In the genomic region with DNA sequence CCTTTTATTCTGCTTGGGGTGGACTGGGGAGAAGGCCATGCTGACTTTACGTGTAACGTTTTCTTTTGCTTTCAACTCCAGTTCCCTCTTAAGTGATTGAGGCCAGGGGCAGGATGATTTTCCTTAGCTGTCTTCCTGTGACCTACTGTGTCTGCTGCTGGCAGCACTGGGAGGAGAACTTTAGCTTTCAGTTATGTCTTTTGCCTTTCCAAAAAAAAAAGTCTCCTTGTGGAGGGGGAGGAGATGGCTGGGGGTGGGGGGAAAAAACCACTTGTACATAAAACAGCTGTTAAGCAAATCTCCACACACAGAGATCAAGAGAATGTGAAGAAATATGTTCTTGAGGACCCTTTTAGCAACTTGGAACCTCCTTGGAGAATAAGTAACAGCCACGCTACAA, we compare ENCODE assay signal across 15 mouse cellular contexts.
A peak's percentile ranks its signal among the peaks of the same experiment; 100 is the strongest.
DNase-seq lines count a peak whose midpoint lies in the region; ATAC-seq and TF ChIP-seq lines count a peak whose summit lies in the region.
"Had no signal": no experiment of that assay in that cellular context is flagged by ENCODE, and none has a peak within 500 bp of the region (broad histone marks: within the 10 kb centered on the region; RNA-seq: fewer than 3 reads in every experiment).

No protein-coding gene starts in this region.

- no peak overlapping the region for H3K4me3 ChIP-seq in heart, embryonic 16.5 days (ENCODE audit: low read length)
- H3K4me3 ChIP-seq in heart, embryonic 11.5 days (ENCODE audit: low read depth, low read length): no peak overlapping the region
- no peak overlapping the region for H3K4me3 ChIP-seq in lung, embryonic 14.5 days (ENCODE audit: low read depth, low read length)
- H3K4me3 ChIP-seq in intestine, embryonic 15.5 days (replicated peaks): no peak overlapping the region
- H3K4me3 ChIP-seq in stomach, embryonic 16.5 days (replicated peaks; ENCODE audit: low read length): no peak overlapping the region
- no peak overlapping the region for H3K4me3 ChIP-seq in hindbrain, embryonic 16.5 days (ENCODE audit: low read length)
- H3K4me3 ChIP-seq: embryonic facial prominence, embryonic 13.5 days; forebrain, embryonic 12.5 days; hindbrain, embryonic 12.5 days; limb, embryonic 10.5 days; liver, embryonic 13.5 days; megakaryocyte, embryonic 14.5 days had no signal

- TF ChIP-seq CTCF in lung, embryonic 14.5 days (IDR thresholded peaks at IDR 0.05; ENCODE audit: low read depth): no peak

- peak; percentile 24 for DNase-seq in lung, embryonic 14.5 days
- no peak for DNase-seq in lung, postnatal 36 days
- DNase-seq: cerebellum, adult 18-20 months; liver, embryonic 13.5 days had no signal

- no peak overlapping the region for H3K9ac ChIP-seq in heart, embryonic 16.5 days (ENCODE audit: low read length)
- no peak overlapping the region for H3K9ac ChIP-seq in heart, embryonic 11.5 days (ENCODE audit: low read depth, low read length)
- H3K9ac ChIP-seq in lung, embryonic 14.5 days: no peak overlapping the region
- no peak overlapping the region for H3K9ac ChIP-seq in intestine, embryonic 15.5 days
- no peak overlapping the region for H3K9ac ChIP-seq in stomach, embryonic 16.5 days (ENCODE audit: low read length)
- H3K9ac ChIP-seq in hindbrain, embryonic 16.5 days (ENCODE audit: low read depth, low read length): no peak overlapping the region
- H3K9ac ChIP-seq: embryonic facial prominence, embryonic 13.5 days; forebrain, embryonic 12.5 days; hindbrain, embryonic 12.5 days; liver, embryonic 13.5 days had no signal

- no peaks in the 10 kb centered on the region for H3K27me3 ChIP-seq in heart, embryonic 16.5 days (ENCODE audit: control insufficient read depth, insufficient read depth, low read length)
- H3K27me3 ChIP-seq in heart, embryonic 11.5 days (ENCODE audit: control insufficient read depth, insufficient read depth, low read length): no peaks in the 10 kb centered on the region
- no peaks in the 10 kb centered on the region for H3K27me3 ChIP-seq in lung, embryonic 14.5 days (ENCODE audit: insufficient read depth, low read length)
- H3K27me3 ChIP-seq in intestine, embryonic 15.5 days (replicated peaks): 0 out of 2 replicates have a peak, but pooled peaks cover 4% of the 10 kb centered on the region
- no peaks in the 10 kb centered on the region for H3K27me3 ChIP-seq in stomach, embryonic 16.5 days (ENCODE audit: control insufficient read depth, insufficient read depth, low read length)
- H3K27me3 ChIP-seq in hindbrain, embryonic 16.5 days (replicated peaks; ENCODE audit: control insufficient read depth, insufficient read depth, low read length): no peaks in the 10 kb centered on the region
- H3K27me3 ChIP-seq: embryonic facial prominence, embryonic 13.5 days; forebrain, embryonic 12.5 days; hindbrain, embryonic 12.5 days; liver, embryonic 13.5 days; megakaryocyte, embryonic 14.5 days had no signal

- no peak for ATAC-seq in heart, embryonic 16.5 days (replicated peaks; ENCODE audit: extremely low read depth, insufficient read depth, low FRiP score)
- no peak for ATAC-seq in heart, embryonic 11.5 days (replicated peaks; ENCODE audit: insufficient number of reproducible peaks, low FRiP score, low TSS enrichment)
- ATAC-seq in lung, embryonic 14.5 days (ENCODE audit: insufficient read depth): no peak
- no peak for ATAC-seq in intestine, embryonic 15.5 days
- ATAC-seq in stomach, embryonic 16.5 days (ENCODE audit: insufficient read depth, low FRiP score): peak; percentile 6; the same call in 1 of the 2 replicates
- ATAC-seq in hindbrain, embryonic 16.5 days: no peak

- H3K4me2 ChIP-seq in heart, embryonic 16.5 days (ENCODE audit: low read depth, low read length): no peak overlapping the region
- no peak overlapping the region for H3K4me2 ChIP-seq in heart, embryonic 11.5 days
- no peak overlapping the region for H3K4me2 ChIP-seq in lung, embryonic 14.5 days
- no peak overlapping the region for H3K4me2 ChIP-seq in intestine, embryonic 15.5 days (replicated peaks)
- H3K4me2 ChIP-seq in stomach, embryonic 16.5 days (ENCODE audit: low read depth, low read length): no peak overlapping the region
- H3K4me2 ChIP-seq in hindbrain, embryonic 16.5 days (ENCODE audit: low read length): no peak overlapping the region
- H3K4me2 ChIP-seq: embryonic facial prominence, embryonic 13.5 days; forebrain, embryonic 12.5 days; hindbrain, embryonic 12.5 days; liver, embryonic 13.5 days had no signal

- no peaks in the 10 kb centered on the region for H3K36me3 ChIP-seq in heart, embryonic 16.5 days (ENCODE audit: control insufficient read depth, insufficient read depth)
- H3K36me3 ChIP-seq in heart, embryonic 11.5 days (ENCODE audit: control insufficient read depth, insufficient read depth, low read length): no peaks in the 10 kb centered on the region
- H3K36me3 ChIP-seq in lung, embryonic 14.5 days (ENCODE audit: insufficient read depth): no peaks in the 10 kb centered on the region
- H3K36me3 ChIP-seq in intestine, embryonic 15.5 days: no peaks in the 10 kb centered on the region
- no peaks in the 10 kb centered on the region for H3K36me3 ChIP-seq in stomach, embryonic 16.5 days (ENCODE audit: control insufficient read depth, insufficient read depth, low read length)
- no peaks in the 10 kb centered on the region for H3K36me3 ChIP-seq in hindbrain, embryonic 16.5 days (ENCODE audit: control insufficient read depth, insufficient read depth, low read length)
- H3K36me3 ChIP-seq: embryonic facial prominence, embryonic 13.5 days; forebrain, embryonic 12.5 days; G1E; hindbrain, embryonic 12.5 days; limb, embryonic 10.5 days; liver, embryonic 13.5 days had no signal

- peaks cover 17% of the 10 kb centered on the region for H3K4me1 ChIP-seq in heart, embryonic 16.5 days (ENCODE audit: control insufficient read depth, insufficient read depth, low read length)
- peaks cover 17% of the 10 kb centered on the region for H3K4me1 ChIP-seq in heart, embryonic 11.5 days (ENCODE audit: control insufficient read depth, insufficient read depth, low read length)
- H3K4me1 ChIP-seq in lung, embryonic 14.5 days (ENCODE audit: insufficient read depth): peaks cover 7% of the 10 kb centered on the region; the same call in 1 of the 2 replicates
- peaks cover 4% of the 10 kb centered on the region for H3K4me1 ChIP-seq in intestine, embryonic 15.5 days (replicated peaks)
- H3K4me1 ChIP-seq in stomach, embryonic 16.5 days (ENCODE audit: control insufficient read depth, insufficient read depth, low read length): peaks cover 19% of the 10 kb centered on the region
- H3K4me1 ChIP-seq in hindbrain, embryonic 16.5 days (ENCODE audit: control insufficient read depth, insufficient read depth, low read depth, low read length): peaks cover 5% of the 10 kb centered on the region
- H3K4me1 ChIP-seq: hindbrain, embryonic 12.5 days; liver, embryonic 13.5 days; megakaryocyte, embryonic 14.5 days had no signal

- H3K27ac ChIP-seq in heart, embryonic 16.5 days (ENCODE audit: low read length): peak overlapping the region; percentile 8; the same call in 1 of the 2 replicates
- H3K27ac ChIP-seq in heart, embryonic 11.5 days (ENCODE audit: low read depth, low read length): no peak overlapping the region
- H3K27ac ChIP-seq in lung, embryonic 14.5 days (ENCODE audit: low read depth): no peak overlapping the region
- peak overlapping the region; percentile 33; the same call in 1 of the 2 replicates for H3K27ac ChIP-seq in intestine, embryonic 15.5 days
- H3K27ac ChIP-seq in stomach, embryonic 16.5 days (ENCODE audit: low read length): peak overlapping the region; percentile 78
- no peak overlapping the region for H3K27ac ChIP-seq in hindbrain, embryonic 16.5 days (ENCODE audit: low read depth, low read length)
- H3K27ac ChIP-seq: embryonic facial prominence, embryonic 13.5 days; forebrain, embryonic 12.5 days; hindbrain, embryonic 12.5 days; limb, embryonic 10.5 days; liver, embryonic 13.5 days had no signal

- WGBS in heart, embryonic 16.5 days: 38% methylated on average over 3 of the region's 3 CpGs
- whole genome bisulfite sequencing in heart, embryonic 11.5 days (ENCODE audit: insufficient replicate concordance): 32% methylated on average over 3 of the region's 3 CpGs
- WGBS in lung, embryonic 14.5 days: 24% methylated on average over 3 of the region's 3 CpGs
- 38% methylated on average over 3 of the region's 3 CpGs for WGBS in intestine, embryonic 15.5 days
- WGBS in stomach, embryonic 16.5 days: 34% methylated on average over 3 of the region's 3 CpGs
- WGBS in hindbrain, embryonic 16.5 days: 69% methylated on average over 3 of the region's 3 CpGs

- H3K9me3 ChIP-seq in heart, embryonic 16.5 days (replicated peaks; ENCODE audit: control insufficient read depth, low read length): no peaks in the 10 kb centered on the region
- no peaks in the 10 kb centered on the region for H3K9me3 ChIP-seq in heart, embryonic 11.5 days (replicated peaks; ENCODE audit: control insufficient read depth, low read length)
- no peaks in the 10 kb centered on the region for H3K9me3 ChIP-seq in lung, embryonic 14.5 days (ENCODE audit: low read depth, low read length)
- H3K9me3 ChIP-seq in intestine, embryonic 15.5 days: no peaks in the 10 kb centered on the region
- no peaks in the 10 kb centered on the region for H3K9me3 ChIP-seq in stomach, embryonic 16.5 days (replicated peaks; ENCODE audit: control insufficient read depth, low read length)
- H3K9me3 ChIP-seq in hindbrain, embryonic 16.5 days (ENCODE audit: control insufficient read depth, low read length): no peaks in the 10 kb centered on the region
- H3K9me3 ChIP-seq: embryonic facial prominence, embryonic 13.5 days; forebrain, embryonic 12.5 days; G1E; hindbrain, embryonic 12.5 days; limb, embryonic 10.5 days; liver, embryonic 13.5 days had no signal

Comparison
In these comparisons a context has a peak if more than half of its experiments do, and no peak if none do; other contexts are left out.
1. H3K27ac ChIP-seq: peak in heart, embryonic 16.5 days (single experiment), intestine, embryonic 15.5 days (single experiment) and stomach, embryonic 16.5 days (single experiment); none in heart, embryonic 11.5 days (single experiment), lung, embryonic 14.5 days (single experiment) and hindbrain, embryonic 16.5 days (single experiment).